Mouse (Mus musculus): ENCODE measurements around the gene Kcnj11.

The Kcnj11 gene

GRCm38 (mm10) chr7:46103771-46104170 lies 3.2 kb upstream of the Kcnj11 start:
- DNase-seq, result no peak

GRCm38 (mm10) chr7:46103075-46103591 lies 2.6 kb upstream of the Kcnj11 start:
- DNase-seq, result no peak

GRCm38 (mm10) chr7:46099682-46100081 lies 882 bp downstream of the Kcnj11 start:
- no peak for DNase-seq

DNA sequence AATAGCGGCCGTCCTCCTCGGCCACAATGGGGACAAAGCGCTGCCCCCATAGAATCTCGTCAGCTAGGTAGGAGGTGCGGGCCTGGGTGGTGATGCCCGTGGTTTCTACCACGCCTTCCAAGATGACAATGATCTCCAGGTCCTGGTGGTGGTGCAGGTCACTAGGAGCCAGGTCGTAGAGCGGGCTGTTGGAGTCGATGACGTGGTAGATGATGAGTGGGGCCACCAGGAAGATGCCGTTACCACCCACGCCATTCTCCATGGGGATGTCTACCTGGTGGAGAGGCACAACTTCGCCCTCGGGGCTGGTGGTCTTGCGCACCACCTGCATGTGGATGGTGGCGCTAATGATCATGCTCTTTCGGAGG lies 1.7 kb downstream of the Kcnj11 start:
- no peak for DNase-seq

DNA sequence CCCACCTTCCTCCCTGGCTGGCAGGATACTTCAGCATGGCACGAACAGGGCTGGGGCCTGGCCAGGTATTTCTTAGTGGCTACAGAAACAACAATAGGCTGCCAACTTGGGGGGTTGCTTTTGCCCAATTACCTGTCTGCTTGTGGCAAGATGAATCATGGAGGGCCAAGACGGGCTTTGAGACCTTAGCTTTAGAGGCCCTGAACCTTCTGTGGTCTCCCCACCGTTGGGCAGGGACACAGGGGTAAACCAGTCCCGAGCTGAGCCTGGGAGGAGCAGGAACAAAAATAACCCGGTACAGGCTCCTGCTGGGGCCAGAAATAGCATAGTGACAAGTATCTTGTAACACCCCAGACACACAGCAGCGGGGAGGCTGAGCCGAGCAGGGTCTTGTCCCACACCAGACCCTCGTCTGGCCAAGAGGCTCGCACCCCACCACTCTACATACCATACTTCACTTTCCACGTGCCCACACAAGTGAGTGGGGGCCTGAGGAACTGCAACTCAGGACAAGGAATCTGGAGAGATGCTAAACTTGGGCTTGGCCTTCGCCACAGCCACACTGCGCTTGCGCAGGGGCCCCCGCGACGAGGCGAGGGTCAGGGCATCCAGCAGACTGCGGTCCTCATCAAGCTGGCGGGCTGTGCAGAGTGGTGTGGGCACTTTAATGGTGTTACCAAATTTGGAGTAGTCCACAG lies 2.2 kb downstream of the Kcnj11 start:
- no peak for DNase-seq

- DNase-seq, result no peak
Observed at GRCm38 (mm10) chr7:46097319-46097783, 3.2 kb downstream of the Kcnj11 start.

GRCm38 (mm10) chr7:46096136-46096535 lies 4.4 kb downstream of the Kcnj11 start:
- peak; percentile 67 for DNase-seq

GRCm38 (mm10) chr7:46092803-46093202 lies 7.8 kb downstream of the Kcnj11 start:
- DNase-seq, result no peak

GRCm38 (mm10) chr7:46088241-46088640 lies 12.3 kb downstream of the Kcnj11 start:
- no peak for DNase-seq

GRCm38 (mm10) chr7:46086378-46086777 lies 14.2 kb downstream of the Kcnj11 start:
- no peak for DNase-seq

DNA sequence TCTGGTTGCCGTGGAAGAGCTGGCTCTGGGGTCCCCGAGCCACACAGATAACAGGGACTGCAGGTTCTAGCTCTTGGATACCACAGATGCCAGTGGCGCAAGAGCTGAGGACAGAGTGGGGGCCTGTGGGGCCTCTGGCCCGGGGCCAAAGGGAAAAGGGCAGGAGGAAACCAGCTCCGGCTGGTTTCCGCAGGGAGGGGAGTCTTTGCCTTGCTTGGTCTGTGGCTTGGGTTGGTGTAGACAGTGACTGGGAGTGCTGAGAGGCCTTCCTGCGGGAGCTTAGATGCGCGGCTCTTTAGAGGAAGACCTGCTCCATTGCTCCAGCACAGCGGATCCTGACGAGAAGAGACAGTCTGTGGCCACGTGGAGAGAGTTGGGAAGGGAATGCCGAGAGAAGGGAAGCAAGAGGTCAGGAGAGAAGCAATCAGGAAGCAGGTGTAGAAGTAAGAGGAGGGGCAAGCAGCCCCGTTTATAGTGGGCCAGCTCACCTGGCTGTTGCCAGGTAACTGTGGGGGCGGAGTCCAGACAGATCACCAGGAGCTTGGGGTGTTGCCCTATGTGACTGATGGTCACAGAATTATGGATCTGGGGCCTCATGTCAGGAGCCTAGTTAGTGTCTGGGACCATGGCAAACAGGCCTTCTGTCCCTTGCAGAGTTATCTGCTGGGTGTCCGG lies 15.6 kb downstream of the Kcnj11 start:
- no peak for DNase-seq

DNA sequence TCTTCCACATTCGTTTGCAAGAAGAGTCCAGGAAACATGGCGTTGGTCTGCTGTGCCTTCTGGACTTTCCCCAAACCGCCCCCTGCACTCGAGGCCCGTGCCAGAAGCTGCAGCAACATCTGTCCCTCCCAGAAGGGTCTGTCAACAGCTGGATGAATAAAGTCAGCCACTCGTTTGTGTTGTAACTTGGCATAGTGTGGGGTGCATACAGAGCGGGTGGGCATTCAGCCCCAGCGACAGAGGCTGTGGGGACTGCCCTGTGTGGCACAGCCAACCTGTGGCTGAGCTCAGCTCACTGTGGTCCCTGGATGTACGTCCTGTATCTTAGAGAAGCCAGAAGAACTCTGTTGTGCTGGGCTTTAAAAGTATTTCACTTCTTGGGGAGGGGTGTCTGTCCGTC lies 16.5 kb downstream of the Kcnj11 start:
- DNase-seq, result no peak

GRCm38 (mm10) chr7:46077675-46078074 lies 22.9 kb downstream of the Kcnj11 start:
- DNase-seq, result no peak

GRCm38 (mm10) chr7:46076844-46077243 lies 23.7 kb downstream of the Kcnj11 start:
- DNase-seq, result no peak

DNA sequence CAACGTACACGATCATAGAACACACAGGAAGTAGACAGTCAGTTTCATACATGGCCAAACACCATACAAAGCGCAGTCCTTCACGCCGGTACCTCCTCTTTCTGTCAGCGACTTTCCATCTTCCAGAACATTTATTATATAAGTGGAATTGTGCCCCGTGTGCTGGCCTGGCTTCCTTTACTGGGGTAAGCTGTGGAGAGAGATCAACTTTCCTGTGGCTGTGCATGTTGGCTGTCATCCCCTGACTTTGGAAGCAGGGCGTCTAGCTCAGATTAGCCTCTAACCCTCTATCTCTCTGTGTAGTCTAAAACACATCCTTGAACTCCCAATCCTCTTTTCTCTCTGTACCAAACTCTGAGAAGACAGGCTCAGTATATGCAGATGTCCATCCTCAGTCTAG lies 31.7 kb downstream of the Kcnj11 start:
- DNase-seq, result no peak

DNA sequence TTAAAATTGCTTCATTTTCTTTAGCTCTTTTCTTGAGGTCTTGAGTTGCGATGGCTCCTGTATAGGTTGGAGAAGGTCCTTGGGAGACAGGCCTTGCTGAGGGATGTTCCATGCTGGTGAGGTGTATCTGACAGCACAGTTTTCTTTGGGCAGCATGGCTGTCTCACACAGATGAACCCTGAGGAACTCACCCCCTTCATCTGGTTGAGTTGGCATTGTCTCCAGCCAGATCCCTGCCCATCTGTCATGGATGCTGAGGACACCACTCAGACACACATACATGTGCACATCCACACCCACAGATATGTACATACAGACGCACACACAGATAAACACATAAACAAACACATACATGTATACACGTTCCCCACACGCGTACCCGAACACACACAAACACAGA lies 37.3 kb downstream of the Kcnj11 start:
- no peak for DNase-seq

DNA sequence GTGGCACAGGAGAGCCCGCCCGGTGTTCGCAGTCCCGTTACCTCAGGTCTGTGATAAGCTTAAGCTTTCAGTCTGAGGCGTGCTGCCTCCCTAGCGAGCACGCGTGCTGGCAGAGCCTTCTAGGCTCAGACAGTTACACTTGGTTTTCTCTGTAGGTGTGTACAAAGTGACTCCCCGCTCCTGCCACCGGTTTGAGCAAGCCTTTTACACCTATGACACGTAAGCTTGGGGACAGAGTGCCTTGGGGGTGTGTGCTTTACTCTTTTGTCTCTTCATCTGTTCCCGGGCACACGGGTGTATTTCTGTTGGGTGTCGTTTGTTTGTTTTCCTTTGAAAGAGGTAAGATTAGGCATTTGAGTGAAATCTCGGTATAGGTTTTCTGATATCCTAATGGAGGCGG lies 39.0 kb downstream of the Kcnj11 start:
- no peak for DNase-seq

- no peak for DNase-seq
Observed at GRCm38 (mm10) chr7:46060688-46061087, 39.9 kb downstream of the Kcnj11 start.

DNA sequence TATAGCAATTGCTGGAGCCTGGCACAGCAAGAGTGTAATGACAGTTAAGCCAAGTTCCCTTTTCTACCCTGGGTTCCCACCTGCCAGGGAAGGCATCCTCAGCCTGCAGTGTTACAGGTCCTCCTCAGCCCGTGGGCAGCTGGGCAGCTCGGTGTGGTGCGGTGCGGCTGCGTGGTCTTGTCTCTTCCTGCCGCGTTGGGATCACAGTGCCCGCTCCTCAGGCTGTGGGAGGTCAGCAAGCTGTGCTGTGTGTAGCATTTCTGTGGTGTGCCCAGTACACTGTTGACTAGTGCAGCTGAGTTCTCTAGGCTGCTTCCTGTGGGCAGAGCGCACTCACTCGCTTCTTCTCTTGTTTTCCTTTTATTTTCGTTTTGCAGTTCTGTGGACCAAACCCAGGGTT lies 41.7 kb downstream of the Kcnj11 start:
- no peak for DNase-seq

DNA sequence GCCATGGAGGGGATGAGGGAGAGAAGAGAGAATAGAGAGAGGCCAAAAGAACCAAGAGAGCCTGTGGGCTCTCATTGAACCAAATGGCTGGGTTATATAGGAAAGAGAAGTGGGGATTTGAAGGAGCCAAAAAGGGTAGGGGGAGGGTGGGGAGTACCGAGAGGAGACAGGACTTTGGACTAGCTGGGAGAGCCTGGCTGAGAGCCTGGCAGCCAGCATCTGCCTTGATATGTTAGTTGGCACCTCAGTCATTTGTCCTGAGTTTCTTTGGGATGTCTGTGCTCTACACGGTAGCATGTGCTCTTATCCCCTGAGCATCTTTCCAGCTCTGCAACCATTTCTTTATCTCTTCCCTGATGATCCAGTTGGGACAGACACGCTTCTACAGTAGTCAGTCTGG lies 47.0 kb downstream of the Kcnj11 start:
- DNase-seq, result no peak

DNA sequence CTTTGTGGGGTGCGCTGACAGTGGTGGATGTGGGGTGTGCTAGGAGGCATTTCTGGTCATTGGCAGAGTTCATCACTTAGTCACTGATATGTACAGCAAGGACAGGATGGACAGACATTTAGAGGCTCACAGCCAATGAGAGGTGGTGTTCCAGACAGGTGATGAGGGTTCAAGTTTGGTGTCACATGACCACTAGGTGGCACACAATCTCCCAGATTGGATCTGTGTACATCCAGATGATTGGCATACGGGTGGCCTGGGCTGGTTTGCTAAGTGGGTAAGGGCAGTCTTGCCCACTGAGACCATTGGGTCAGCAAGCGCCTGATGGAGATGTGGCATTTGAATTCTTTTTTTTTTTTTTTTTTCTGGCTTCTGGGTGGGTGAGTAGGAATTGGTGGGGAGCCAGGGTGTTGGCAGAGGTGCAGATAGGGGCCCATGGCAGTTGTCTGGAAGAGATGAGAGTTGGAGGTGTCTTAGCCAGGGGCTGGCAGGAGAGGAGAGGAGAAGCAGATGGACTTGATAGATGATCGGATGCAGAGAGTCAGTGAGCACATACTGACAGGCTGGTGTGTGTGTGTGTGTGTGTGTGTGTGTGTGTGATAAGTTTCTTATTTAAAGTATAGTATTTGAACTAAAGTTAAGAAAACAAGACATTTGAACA lies 48.3 kb downstream of the Kcnj11 start:
- no peak for DNase-seq

- DNase-seq, result no peak
Observed at GRCm38 (mm10) chr7:46049981-46050380, 50.6 kb downstream of the Kcnj11 start.

DNA sequence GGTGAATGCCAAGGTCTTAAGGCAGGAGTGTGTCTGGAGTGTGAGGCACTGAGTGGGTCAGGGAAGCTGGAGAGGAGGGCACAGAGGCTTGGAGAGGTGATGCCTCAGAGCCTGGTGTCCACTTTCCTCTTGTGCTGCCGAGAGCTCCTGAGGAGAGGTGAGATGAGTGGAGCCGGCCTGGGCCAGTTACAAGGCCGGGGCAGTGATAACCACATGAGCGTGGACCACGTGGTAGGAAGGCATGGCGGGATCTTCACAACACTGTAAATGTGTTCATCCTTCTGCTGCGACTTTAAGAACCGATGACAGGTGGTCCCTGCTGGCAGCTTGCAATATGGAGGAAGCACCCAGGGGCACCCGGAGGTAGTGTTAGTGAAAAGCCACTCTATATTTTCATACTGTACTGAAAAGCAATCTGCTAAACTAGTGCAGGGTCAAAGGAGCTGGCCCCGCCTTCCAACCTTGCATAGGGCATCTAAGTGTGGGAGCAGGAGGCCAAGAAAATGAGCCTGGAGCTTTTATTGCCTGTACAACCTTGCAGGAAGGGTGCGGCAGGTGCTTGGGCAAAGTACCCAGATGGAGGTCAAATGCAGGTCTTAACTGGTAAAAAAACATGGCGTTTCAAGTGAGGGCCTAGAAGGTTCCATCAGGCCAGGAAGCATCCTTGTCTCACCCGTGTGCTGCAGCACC lies 52.5 kb downstream of the Kcnj11 start:
- DNase-seq, result no peak

Data from cerebellum, adult 11 months (tissue).